Mouse (Mus musculus) T-helper 2 cell (primary cell): Measurements from ENCODE around the gene Gm14862.
"Not testable (repeated sequence)": the region's sequence is repeated elsewhere in the genome, so short reads cannot be mapped to it uniquely, and the experiment has no call there.

ENCODE experiments used
- in situ Hi-C: fragments of 300-600 bp; cut with MboI, MseI; formaldehyde crosslinking; loops from one replicate; pipeline ENCODE4 v1.15.1; 2025; ENCODE audit warnings: high pct_unique_total_duplicates

The Gm14862 gene

GRCm38 (mm10) chrX:9256766-9257165, at the start of gene Gm14862:
TSS of gene Gm14862 (minus strand) at chrX:9256899.
- in situ Hi-C loops = no loop called here

- in situ Hi-C loops = no loop called here
Observed at GRCm38 (mm10) chrX:9303455-9303854, 46.8 kb upstream of the Gm14862 start.

- in situ Hi-C loops = no loop called here
Observed at GRCm38 (mm10) chrX:9302791-9303190, 46.1 kb upstream of the Gm14862 start.

GRCm38 (mm10) chrX:9298413-9298864, 41.7 kb upstream of the Gm14862 start:
- in situ Hi-C loops = no loop called here

- in situ Hi-C loops = loop anchor here (5.0 kb wide), 1 partner anchor 264 kb away; no protein-coding TSS in a partner anchor
Observed at GRCm38 (mm10) chrX:9293140-9293829, 36.6 kb upstream of the Gm14862 start.

GRCm38 (mm10) chrX:9283464-9283863, 26.8 kb upstream of the Gm14862 start, which contains the start of gene H2al1m:
TSS of gene H2al1m (plus strand) at chrX:9283764.
- in situ Hi-C loops = not testable (repeated sequence)

- in situ Hi-C loops = no loop called here
Observed at GRCm38 (mm10) chrX:9274321-9274720, 17.6 kb upstream of the Gm14862 start.

GRCm38 (mm10) chrX:9273377-9274002, 16.8 kb upstream of the Gm14862 start:
- in situ Hi-C loops = no loop called here

GRCm38 (mm10) chrX:9272460-9273361, 16.0 kb upstream of the Gm14862 start, which contains the start of gene Xk:
TSS of gene Xk (plus strand) at chrX:9272756.
- in situ Hi-C loops = no loop called here

GRCm38 (mm10) chrX:9271947-9272459, 15.3 kb upstream of the Gm14862 start:
- in situ Hi-C loops = no loop called here

GRCm38 (mm10) chrX:9271112-9271511, 14.4 kb upstream of the Gm14862 start:
- in situ Hi-C loops = no loop called here

GRCm38 (mm10) chrX:9259267-9259666, 2.6 kb upstream of the Gm14862 start:
- in situ Hi-C loops = no loop called here

GRCm38 (mm10) chrX:9257831-9258230, 1.1 kb upstream of the Gm14862 start:
- in situ Hi-C loops = no loop called here

- in situ Hi-C loops = no loop called here
Observed at GRCm38 (mm10) chrX:9254901-9255300, 1.8 kb downstream of the Gm14862 start.

- in situ Hi-C loops = no loop called here
Observed at GRCm38 (mm10) chrX:9253990-9254389, 2.7 kb downstream of the Gm14862 start.

- in situ Hi-C loops = no loop called here
Observed at GRCm38 (mm10) chrX:9248911-9249310, 7.8 kb downstream of the Gm14862 start.

GRCm38 (mm10) chrX:9244603-9245336, 11.9 kb downstream of the Gm14862 start:
- in situ Hi-C loops = no loop called here

- in situ Hi-C loops = no loop called here
Observed at GRCm38 (mm10) chrX:9243381-9243864, 13.3 kb downstream of the Gm14862 start.

- in situ Hi-C loops = no loop called here
Observed at GRCm38 (mm10) chrX:9240737-9241591, 15.7 kb downstream of the Gm14862 start.

- in situ Hi-C loops = loop anchor here (10.0 kb wide), 1 partner anchor 162 kb away; the partner anchor contains the start of gene Fthl17f
Observed at GRCm38 (mm10) chrX:9227105-9227504, 29.6 kb downstream of the Gm14862 start.
